Mouse (Mus musculus) myocyte (in vitro differentiated cells): Measurements from ENCODE around the gene Cacna1d. TPM values are rescaled to one million over a fixed set of nuclear protein-coding genes. Genes with fewer than 3 reads are reported as not detected.

Source experiments
- H3K27me3 ChIP-seq: one replicate; pipeline ENCODE4 v1.6.1; 2011; ENCODE audit not compliant: control insufficient read depth, insufficient read depth, insufficient read length
- H3K36me3 ChIP-seq: one replicate; pipeline ENCODE4 v1.6.1; 2011; ENCODE audit not compliant: control insufficient read depth, insufficient read depth
- H3K4me2 ChIP-seq: one replicate; pipeline ENCODE4 v1.6.1; 2011; ENCODE audit warnings: low read depth, control low read depth
- H3K4me3 ChIP-seq: one replicate; pipeline ENCODE4 v1.5.1; 2011; ENCODE audit warnings: mild to moderate bottlenecking, control low read depth, moderate library complexity
- H3K79me2 ChIP-seq: one replicate; pipeline ENCODE4 v1.6.1; 2011; ENCODE audit not compliant: control insufficient read depth, insufficient read depth
- H3ac ChIP-seq: one replicate; pipeline ENCODE4 v1.6.1; 2011; ENCODE audit not compliant: control insufficient read depth, insufficient read length
- CEBPB ChIP-seq: IDR thresholded peaks from 2 replicates; pipeline ENCODE4 v1.6.1; 2011; ENCODE audit warnings: mild to moderate bottlenecking, moderate library complexity; ENCODE audit not compliant: poor library complexity, insufficient read depth, severe bottlenecking
- E2F4 ChIP-seq: IDR thresholded peaks from one replicate; pipeline ENCODE4 v1.6.1; 2011; ENCODE audit warnings: mild to moderate bottlenecking, control low read depth, moderate library complexity; ENCODE audit not compliant: insufficient read depth
- MAX ChIP-seq: IDR thresholded peaks from one replicate; pipeline ENCODE4 v1.6.1; 2011; ENCODE audit warnings: low read depth, mild to moderate bottlenecking, control low read depth
- MYOD1 ChIP-seq, 3 experiments: IDR thresholded peaks; one replicate each; pipeline ENCODE4 v1.6.1; 2011; ENCODE audit warnings: control low read depth in 2 of 3, low read depth in 2 of 3, mild to moderate bottlenecking in 2 of 3, moderate library complexity in 1 of 3; ENCODE audit not compliant: insufficient read length in 2 of 3, control insufficient read depth in 1 of 3
- MYOG ChIP-seq, 3 experiments: IDR thresholded peaks; one replicate each; pipeline ENCODE4 v1.6.1; 2011; ENCODE audit warnings: control low read depth in 2 of 3, low read depth in 2 of 3, mild to moderate bottlenecking in 2 of 3; ENCODE audit not compliant: insufficient read length in 2 of 3, control insufficient read depth in 1 of 3, insufficient read depth in 1 of 3
- POLR2A ChIP-seq: IDR thresholded peaks from one replicate; pipeline ENCODE4 v1.6.1; 2011; ENCODE audit warnings: low read depth, mild to moderate bottlenecking, control low read depth, moderate library complexity; ENCODE audit not compliant: insufficient read length
- POLR2AphosphoS2 ChIP-seq: IDR thresholded peaks from one replicate; pipeline ENCODE4 v1.6.1; 2011; ENCODE audit warnings: low read depth, control low read depth; ENCODE audit not compliant: insufficient read length
- REST ChIP-seq: IDR thresholded peaks from one replicate; pipeline ENCODE4 v1.6.1; 2011; ENCODE audit warnings: mild to moderate bottlenecking, control low read depth, moderate library complexity; ENCODE audit not compliant: insufficient read depth, insufficient read length
- SRF ChIP-seq: IDR thresholded peaks from one replicate; pipeline ENCODE4 v1.6.1; 2011; ENCODE audit warnings: low read depth; ENCODE audit not compliant: control insufficient read depth, insufficient read length
- TCF12 ChIP-seq: IDR thresholded peaks from one replicate; pipeline ENCODE4 v1.6.1; 2011; ENCODE audit warnings: mild to moderate bottlenecking, control low read depth; ENCODE audit not compliant: poor library complexity, insufficient read depth, severe bottlenecking
- TCF3 ChIP-seq: IDR thresholded peaks from one replicate; pipeline ENCODE4 v1.6.1; 2011; ENCODE audit warnings: low read depth, control low read depth; ENCODE audit not compliant: insufficient read length
- USF1 ChIP-seq: IDR thresholded peaks from one replicate; pipeline ENCODE4 v1.6.1; 2011; ENCODE audit warnings: low read depth, mild to moderate bottlenecking, control low read depth, moderate library complexity
- polyA plus RNA-seq: library from polyadenylated mRNA; unstranded; fragments of >200 nt; fragmentation: generic; extraction: Trizol; gene quantifications from one replicate; pipeline ENCODE4 v1.2.1, GENCODE M21; 2012; ENCODE audit warnings: missing spikeins

The Cacna1d gene
- polyA plus RNA-seq, 1 experiment: not detected

DNA sequence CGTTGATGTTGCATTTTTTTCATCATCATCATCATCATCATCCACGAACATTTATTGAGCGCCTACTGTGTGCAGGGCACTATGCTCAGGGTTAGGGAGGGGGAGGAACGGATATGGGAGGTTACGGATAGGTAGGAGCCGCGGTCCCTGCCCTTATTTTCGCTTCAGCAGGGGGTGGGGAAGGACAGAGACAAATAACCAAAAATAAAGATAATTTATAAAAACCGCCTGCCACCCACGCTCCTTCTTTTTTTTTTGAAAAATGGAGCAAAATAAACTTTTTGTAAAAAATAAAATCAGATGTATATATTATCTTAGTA, 138.3 kb downstream of the Cacna1d start:
- TF ChIP-seq SRF (no peak), TCF12 (no peak), MYOG (IDR thresholded peaks at IDR 0.05; ENCODE audit: control insufficient read depth in 1 of 3, insufficient read depth in 1 of 3, insufficient read length in 2 of 3, low read depth in 2 of 3) (no peak), REST (no peak), CEBPB (no peak), MYOD1 (IDR thresholded peaks at IDR 0.05; ENCODE audit: control insufficient read depth in 1 of 3, insufficient read length in 2 of 3, low read depth in 2 of 3) (no peak), TCF3 (no peak), USF1 (no peak), POLR2A (no peak)
- no peak overlapping the region for H3ac ChIP-seq
- H3K4me2 ChIP-seq: no peak overlapping the region
- no peaks in the 10 kb centered on the region for H3K36me3 ChIP-seq
- H3K27me3 ChIP-seq: peaks cover 27% of the 10 kb centered on the region
- no peaks in the 10 kb centered on the region for H3K79me2 ChIP-seq
- no peak overlapping the region for H3K4me3 ChIP-seq

DNA sequence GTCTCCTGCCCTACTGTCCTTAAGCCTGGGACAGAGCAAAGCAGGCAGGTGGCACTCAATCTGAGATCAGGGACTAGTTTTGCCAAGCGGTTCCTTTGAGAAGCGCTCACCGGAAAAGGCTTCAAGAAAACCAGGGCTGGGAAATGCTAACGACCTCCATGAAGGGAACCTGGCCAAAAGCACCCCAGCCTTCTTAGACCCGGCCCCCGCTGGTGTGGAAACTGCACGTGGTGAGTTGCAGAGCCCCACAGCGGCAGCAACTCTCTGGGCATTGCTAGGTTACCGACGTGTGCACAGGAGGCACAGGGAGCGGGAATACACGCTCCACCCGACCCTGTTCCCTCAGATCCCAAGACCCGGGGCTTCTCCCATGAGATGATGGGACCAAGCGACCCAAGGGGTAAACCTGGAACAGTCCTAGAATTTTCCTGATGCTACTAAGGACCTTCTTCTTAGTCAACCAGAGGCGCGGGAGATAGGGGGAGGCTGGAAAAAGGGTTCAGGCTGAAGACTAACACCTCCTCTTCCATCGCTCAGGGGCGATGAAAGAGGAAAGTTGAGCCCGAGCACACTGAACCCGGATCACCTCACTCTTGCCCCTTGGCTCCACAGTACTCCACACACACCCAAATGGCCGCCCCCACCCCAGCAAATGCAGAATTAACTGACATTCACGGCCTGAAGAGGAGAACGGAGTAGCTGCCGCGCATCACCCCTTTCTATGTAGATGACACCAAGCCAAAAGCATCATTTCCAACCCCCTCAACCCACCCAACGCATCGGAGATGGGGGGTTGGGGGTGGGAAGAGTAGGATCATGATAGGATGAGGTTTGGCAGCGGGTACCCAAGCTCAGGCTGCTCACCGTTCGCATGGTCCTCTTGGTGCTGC, 138.9 kb downstream of the Cacna1d start:
- no peak overlapping the region for H3K4me2 ChIP-seq
- H3K79me2 ChIP-seq: no peaks in the 10 kb centered on the region
- no peak overlapping the region for H3K4me3 ChIP-seq
- no peak for TF ChIP-seq MAX
- TF ChIP-seq TCF3: no peak
- no peak for TF ChIP-seq SRF
- no peak for TF ChIP-seq USF1
- no peak for TF ChIP-seq MYOD1 (IDR thresholded peaks at IDR 0.05; ENCODE audit: control insufficient read depth in 1 of 3, insufficient read length in 2 of 3, low read depth in 2 of 3)
- TF ChIP-seq MYOG (IDR thresholded peaks at IDR 0.05; ENCODE audit: control insufficient read depth in 1 of 3, insufficient read depth in 1 of 3, insufficient read length in 2 of 3, low read depth in 2 of 3): no peak
- no peak for TF ChIP-seq CEBPB
- no peak for TF ChIP-seq POLR2AphosphoS2
- no peak for TF ChIP-seq REST
- no peak for TF ChIP-seq E2F4
- no peak for TF ChIP-seq TCF12
- TF ChIP-seq POLR2A: no peak
- peaks cover 27% of the 10 kb centered on the region for H3K27me3 ChIP-seq
- no peaks in the 10 kb centered on the region for H3K36me3 ChIP-seq
- no peak overlapping the region for H3ac ChIP-seq

DNA sequence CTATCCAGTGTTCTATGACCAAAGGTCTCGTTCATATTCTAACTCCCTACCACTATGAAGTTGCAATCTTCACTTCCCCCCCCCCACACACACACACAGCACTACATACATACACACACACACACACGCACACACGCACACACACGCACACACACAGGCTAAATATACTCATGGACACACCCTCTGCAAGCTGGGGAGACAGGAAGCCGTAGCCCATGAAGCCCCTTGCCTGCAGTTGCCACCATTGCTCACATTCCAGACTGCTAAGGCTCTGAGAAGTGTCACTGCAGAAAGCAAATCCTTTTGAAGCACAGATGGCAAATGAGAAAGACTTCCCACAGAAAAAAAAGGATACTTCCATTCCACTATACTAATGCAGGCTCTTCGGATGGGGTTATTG, 141.0 kb downstream of the Cacna1d start:
- Histone ChIP-seq H3ac (no peak overlapping the region), H3K4me2 (no peak overlapping the region), H3K36me3 (no peaks in the 10 kb centered on the region), H3K27me3 (peaks cover 27% of the 10 kb centered on the region), H3K79me2 (no peaks in the 10 kb centered on the region), H3K4me3 (no peak overlapping the region)
- no peak for TF ChIP-seq E2F4
- no peak for TF ChIP-seq CEBPB
- TF ChIP-seq TCF3: no peak
- no peak for TF ChIP-seq POLR2A
- TF ChIP-seq MYOG (IDR thresholded peaks at IDR 0.05; ENCODE audit: control insufficient read depth in 1 of 3, insufficient read depth in 1 of 3, insufficient read length in 2 of 3, low read depth in 2 of 3): no peak
- no peak for TF ChIP-seq MYOD1 (IDR thresholded peaks at IDR 0.05; ENCODE audit: control insufficient read depth in 1 of 3, insufficient read length in 2 of 3, low read depth in 2 of 3)
- no peak for TF ChIP-seq POLR2AphosphoS2
- no peak for TF ChIP-seq TCF12
- TF ChIP-seq USF1: no peak
- TF ChIP-seq SRF: no peak
- TF ChIP-seq MAX: no peak
- TF ChIP-seq REST: no peak

DNA sequence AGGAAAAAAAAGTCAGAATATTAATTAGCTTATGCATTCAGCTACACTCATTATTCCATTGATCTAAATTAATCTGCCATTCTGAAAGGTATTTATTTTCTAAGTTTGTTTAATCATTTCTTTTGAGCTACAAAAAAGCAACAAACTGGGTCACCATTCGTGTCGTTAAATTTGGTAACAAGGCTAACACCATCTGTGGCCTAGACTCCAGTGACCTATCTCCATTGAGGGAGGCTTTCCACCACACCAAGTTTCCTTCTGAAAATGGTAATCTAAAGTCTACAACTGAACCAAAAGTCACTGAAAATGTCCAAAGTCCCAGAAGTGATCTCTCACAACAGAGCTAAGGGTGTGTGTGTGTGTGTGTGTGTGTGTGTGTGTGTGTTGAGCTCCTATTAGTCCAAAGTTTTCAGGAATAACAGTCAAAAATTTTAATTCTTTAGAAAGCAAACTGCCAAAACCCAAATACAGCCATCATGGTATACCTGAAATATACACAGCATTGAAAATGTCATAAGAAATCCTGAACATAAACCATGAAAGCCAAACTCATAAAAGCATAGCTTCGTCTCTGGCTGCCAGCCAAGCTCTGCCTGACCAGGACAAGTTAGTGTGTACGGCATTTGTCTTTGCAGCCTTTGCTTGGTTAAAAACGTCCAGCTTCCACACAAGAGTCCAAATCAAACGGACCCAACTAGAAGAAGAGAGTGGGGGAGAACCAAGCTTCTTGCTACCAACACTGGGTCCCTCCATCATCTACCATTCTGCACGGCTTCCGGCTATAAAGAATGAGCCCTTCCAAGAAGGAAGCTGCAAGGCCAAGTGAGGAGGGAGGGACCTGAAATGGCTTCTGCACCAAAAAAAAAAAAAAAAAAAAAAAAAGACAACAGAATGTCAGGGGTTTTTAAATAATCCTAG, 146.0 kb downstream of the Cacna1d start:
- Histone ChIP-seq H3K36me3 (no peaks in the 10 kb centered on the region), H3K27me3 (peaks cover 38% of the 10 kb centered on the region), H3K4me2 (no peak overlapping the region), H3K79me2 (no peaks in the 10 kb centered on the region), H3ac (no peak overlapping the region), H3K4me3 (no peak overlapping the region)
- TF ChIP-seq E2F4 (no peak), USF1 (no peak), REST (no peak), MYOD1 (IDR thresholded peaks at IDR 0.05; ENCODE audit: control insufficient read depth in 1 of 3, insufficient read length in 2 of 3, low read depth in 2 of 3) (no peak), MYOG (IDR thresholded peaks at IDR 0.05; ENCODE audit: control insufficient read depth in 1 of 3, insufficient read depth in 1 of 3, insufficient read length in 2 of 3, low read depth in 2 of 3) (no peak), TCF12 (no peak), TCF3 (no peak), POLR2A (no peak), CEBPB (no peak), SRF (no peak), POLR2AphosphoS2 (no peak), MAX (no peak)
